Mouse (Mus musculus) cerebellum, adult 2 months (tissue): ENCODE measurements around the gene Rab3a.

ENCODE experiments used
- CTCF ChIP-seq: fragments of 200-500 bp; IDR thresholded peaks from 2 replicates; pipeline ENCODE4 v1.5.1; 2011; ENCODE audit warnings: low read depth, mild to moderate bottlenecking, control low read depth, low read length, moderate library complexity, borderline replicate concordance; ENCODE audit not compliant: insufficient read depth
- POLR2A ChIP-seq: fragments of 200-500 bp; IDR thresholded peaks from 2 replicates; pipeline ENCODE4 v1.6.1; 2011; ENCODE audit warnings: low read length, control low read depth, borderline replicate concordance; ENCODE audit not compliant: insufficient read depth

- TF ChIP-seq CTCF (peak; percentile 39; the same call in 1 of the 2 replicates), POLR2A (no peak)
These were observed 40.9 kb downstream of the Rab3a start for GRCm38 (mm10) chr8:70795370-70795769.
